Mouse (Mus musculus) lung, postnatal 0 days (tissue): Measurements from ENCODE around the gene Gm45618.

Experiments
- CTCF ChIP-seq: IDR thresholded peaks from 2 replicates; pipeline ENCODE4 v1.5.1; 2016; ENCODE audit warnings: antibody characterized with exemption, mild to moderate bottlenecking
- EP300 ChIP-seq: IDR thresholded peaks from 2 replicates; pipeline ENCODE4 v1.6.1; 2016; ENCODE audit warnings: antibody characterized with exemption, mild to moderate bottlenecking, control low read depth

GRCm38 (mm10) chr7:142077138-142077537 is 43.4 kb downstream of the Gm45618 start:
- no peak for TF ChIP-seq CTCF
- TF ChIP-seq EP300 = no peak
